In the genomic region with DNA sequence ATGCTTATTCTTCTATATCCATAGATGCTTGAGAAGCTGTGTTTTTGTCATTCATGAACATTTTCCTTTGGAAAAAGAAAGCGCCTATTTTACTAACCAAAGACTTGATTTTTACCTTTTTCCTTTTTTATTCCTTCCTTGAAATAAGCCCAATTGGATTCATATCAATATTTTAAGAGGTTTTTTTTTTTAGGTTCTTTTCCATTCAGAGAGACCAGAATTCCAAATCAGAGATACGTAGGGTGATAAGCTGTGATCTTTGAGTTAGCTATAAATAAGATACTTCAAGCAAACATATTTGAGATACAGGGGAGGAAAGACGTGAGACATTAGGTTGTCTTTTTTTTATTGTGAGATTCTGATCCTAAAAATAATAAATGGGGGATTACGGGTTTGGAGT, we compare ENCODE assay signal across 8 mouse cellular contexts. TPM values are rescaled to one million over a fixed set of nuclear protein-coding genes. Genes with fewer than 3 reads are reported as not detected.
DNase-seq lines count a peak whose midpoint lies in the region; ATAC-seq and TF ChIP-seq lines count a peak whose summit lies in the region.

Gene Cpeb4, plus strand, starts transcription at position 301 of the 400 bp plus-strand sequence.

- H3K4me1 ChIP-seq in heart, adult 2 months (ENCODE audit: control insufficient read depth, insufficient read depth, low read length) = peaks cover 2% of the 10 kb centered on the region; the same call in 1 of the 2 replicates
- H3K4me1 ChIP-seq in midbrain, postnatal 0 days (ENCODE audit: insufficient read depth, low read length) = no peaks in the 10 kb centered on the region

- peaks cover 13% of the 10 kb centered on the region for H3K36me3 ChIP-seq in heart, adult 2 months (ENCODE audit: control insufficient read depth, insufficient read depth, low read length)
- H3K36me3 ChIP-seq in midbrain, postnatal 0 days (ENCODE audit: insufficient read depth, low read length) = no peaks in the 10 kb centered on the region

- peak within 1 kb of the TSS; percentile 90 for H3K4me3 ChIP-seq in heart, adult 2 months
- peak within 1 kb of the TSS; percentile 83 for H3K4me3 ChIP-seq in midbrain, postnatal 0 days (ENCODE audit: low read depth, low read length)

- 27% methylated on average over 4 of the region's 4 CpGs for WGBS in heart, adult 2 months
- WGBS in midbrain, postnatal 0 days = 60% methylated on average over 4 of the region's 4 CpGs

- intact Hi-C loops in heart, adult 2 months (cut with DNase I) = loop anchor here (2.0 to 10.0 kb wide), 4 partner anchors 29 to 917 kb away; partner anchors contain the start of gene Erlec1

- TF ChIP-seq POLR2A in heart, adult 2 months (IDR thresholded peaks at IDR 0.05; ENCODE audit: insufficient read depth, low read depth, low read length) = no peak

- TF ChIP-seq EP300 in heart, adult 2 months (IDR thresholded peaks at IDR 0.05; ENCODE audit: insufficient read depth, low read depth, low read length) = no peak

- peak within 1 kb of the TSS; percentile 97 for H3K4me2 ChIP-seq in midbrain, postnatal 0 days (ENCODE audit: low read depth, low read length, poor library complexity, severe bottlenecking)

- H3K79me2 ChIP-seq in heart, adult 2 months (replicated peaks; ENCODE audit: control insufficient read depth, insufficient read depth, low read length) = 0 out of 2 replicates have a peak, but pooled peaks cover 2% of the 10 kb centered on the region

- peak within 1 kb of the TSS; percentile 86 for H3K9ac ChIP-seq in heart, adult 2 months (ENCODE audit: low read depth, low read length)
- peak within 1 kb of the TSS; percentile 90 for H3K9ac ChIP-seq in midbrain, postnatal 0 days (replicated peaks; ENCODE audit: low read length, poor library complexity, severe bottlenecking)

- no peaks in the 10 kb centered on the region for H3K27me3 ChIP-seq in heart, adult 2 months (ENCODE audit: control insufficient read depth, insufficient read depth, low read length)
- H3K27me3 ChIP-seq in midbrain, postnatal 0 days (ENCODE audit: insufficient read depth, low read length) = no peaks in the 10 kb centered on the region

- TF ChIP-seq CTCF in heart, adult 2 months (IDR thresholded peaks at IDR 0.05) = no peak
- TF ChIP-seq CTCF in midbrain, postnatal 0 days (IDR thresholded peaks at IDR 0.05) = no peak

- ATAC-seq in midbrain, postnatal 0 days (ENCODE audit: low FRiP score) = no peak

- peak within 1 kb of the TSS; percentile 95 for H3K27ac ChIP-seq in heart, adult 2 months
- H3K27ac ChIP-seq in midbrain, postnatal 0 days (ENCODE audit: low read depth, low read length) = peak within 1 kb of the TSS; percentile 77

- no peaks in the 10 kb centered on the region for H3K9me3 ChIP-seq in midbrain, postnatal 0 days (ENCODE audit: low read length)

- no peak for DNase-seq in heart, adult 2 months
- DNase-seq in heart, adult 9 months (ENCODE audit: low spot score in 2 of 2) = no peak
- no peak for DNase-seq in adrenal gland, postnatal 4 days (ENCODE audit: low spot score in 2 of 2)
- DNase-seq in gastrocnemius, postnatal 4 days (ENCODE audit: low spot score in 2 of 2) = no peak
- DNase-seq in layer of hippocampus, postnatal 25 days (ENCODE audit: extremely low spot score in 1 of 2, low spot score in 1 of 2) = no peak
- DNase-seq in midbrain, postnatal 0 days (ENCODE audit: low spot score) = no peak
- DNase-seq in thymus, postnatal 14 days = no peak
- DNase-seq in kidney, adult 18-20 months = no peak

RNA-seq across cellular contexts. Expression of gene Cpeb4, which starts in this region (rescaled TPM):
- 10 to 100 TPM; 83.4 to 97.3 TPM for total RNA-seq in heart, adult 2 months (2021)
- polyA plus RNA-seq in heart, adult 2 months (2012; rRNA removed) = 15.3 and 29.5 TPM in 2 replicates
- 10 to 100 TPM; 78.2 to 91.3 TPM for total RNA-seq in adrenal gland, postnatal 4 days (2021)
- total RNA-seq in gastrocnemius, postnatal 4 days (2021) = 10 to 100 TPM; 69.5 to 76.1 TPM
- total RNA-seq in layer of hippocampus, postnatal 25 days (2021) = 100 to 1,000 TPM; 134 to 156 TPM
- total RNA-seq in midbrain, postnatal 0 days (2014; rRNA removed) = 103 and 124 TPM in 2 replicates
- polyA plus RNA-seq in midbrain, postnatal 0 days (2015; fragmentation: Nextera tagmentation; extraction: Ambion mirVana) = 16.9 and 19.1 TPM in 2 replicates
